Mouse (Mus musculus): ENCODE results near the gene Itgb5.
A peak's percentile ranks its signal among the peaks of the same experiment; 100 is the strongest.

Itgb5 gene

DNA sequence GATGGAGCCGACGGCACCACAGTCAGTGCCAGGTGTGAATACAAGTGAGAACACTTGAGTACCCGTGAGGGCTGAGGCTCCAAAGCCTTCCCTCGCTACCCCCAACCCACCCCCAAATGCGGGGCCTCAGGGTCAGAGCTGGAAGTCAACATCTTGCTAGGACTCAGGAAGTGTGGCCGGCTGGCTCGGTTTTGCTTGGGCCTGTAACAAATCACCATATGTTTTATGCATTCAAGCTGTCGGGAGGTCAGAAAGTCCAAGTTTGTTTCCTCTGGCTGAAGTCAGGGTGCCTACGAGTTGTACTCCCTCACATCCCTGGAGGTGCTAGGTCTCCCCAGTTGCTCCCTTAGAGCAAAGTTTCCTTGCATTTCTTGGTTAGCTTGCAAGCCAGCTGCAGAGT is 110.2 kb downstream of the Itgb5 start:
- DNase-seq (ENCODE audit: low spot score) = peak; percentile 55

DNA sequence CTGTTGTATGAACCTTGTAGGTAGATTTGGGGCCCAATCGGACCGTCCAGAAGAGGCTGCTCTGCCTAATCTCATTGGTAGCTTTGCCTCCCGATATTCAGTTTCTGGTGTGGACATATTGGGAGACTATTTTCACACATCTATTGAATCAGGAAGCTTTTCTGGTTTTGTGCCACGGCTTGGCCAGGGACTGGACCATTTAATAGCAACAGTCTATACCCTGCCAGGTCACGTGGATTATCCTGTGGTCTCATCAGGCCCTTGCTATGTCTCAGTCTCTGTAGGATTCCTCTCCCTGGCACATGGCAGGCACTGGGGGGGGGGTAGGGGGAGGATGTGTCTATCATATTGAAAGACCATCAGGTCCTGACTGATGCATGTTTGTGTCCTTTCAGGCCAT is 110.6 kb downstream of the Itgb5 start:
- no peak for DNase-seq (ENCODE audit: low spot score)

DNA sequence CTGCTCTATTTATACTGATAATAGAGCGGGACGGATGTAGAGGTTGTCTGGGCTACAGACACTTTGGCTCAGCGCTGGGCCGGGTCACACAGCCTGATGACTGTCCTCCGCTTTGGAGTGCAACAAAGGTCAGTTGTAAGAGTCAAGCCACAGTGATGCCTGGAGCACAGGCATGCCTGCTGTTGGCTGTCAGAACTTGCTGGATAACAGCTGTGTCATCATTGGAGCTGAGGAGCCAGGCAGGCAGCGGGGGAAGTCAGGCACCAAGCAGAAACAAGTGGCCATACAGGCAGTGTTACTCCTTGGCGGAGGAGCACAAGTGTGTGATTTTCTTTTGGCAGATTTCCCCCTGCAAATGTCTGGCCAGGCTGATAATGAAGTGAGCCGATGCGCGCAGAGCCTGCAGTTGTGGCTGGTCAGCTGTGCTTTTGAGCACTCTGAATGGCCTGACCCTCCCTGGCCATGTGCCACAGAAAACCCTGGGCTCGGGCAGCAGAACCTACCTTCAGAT is 111.9 kb downstream of the Itgb5 start:
- peak; percentile 72 for DNase-seq (ENCODE audit: low spot score)

DNA sequence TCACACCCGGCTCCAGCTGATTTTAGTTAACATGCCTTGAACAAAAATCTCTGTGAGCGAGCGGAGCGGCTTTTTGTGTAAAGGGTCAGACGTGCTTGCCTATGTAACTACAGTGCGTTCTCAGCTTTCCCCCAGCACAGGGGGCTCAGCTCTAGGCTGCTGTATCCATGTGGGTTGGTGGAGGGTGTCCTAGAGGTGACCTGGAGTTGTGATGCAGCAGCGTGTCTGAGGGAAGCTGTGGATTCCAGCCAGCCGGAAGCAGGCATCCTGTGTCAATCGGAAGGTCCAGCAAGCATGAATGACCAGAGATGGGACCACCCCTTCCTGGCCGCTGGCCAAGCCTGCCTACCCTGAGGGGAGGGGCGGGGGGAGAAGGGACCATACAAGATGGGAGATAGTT is 112.9 kb downstream of the Itgb5 start:
- peak; percentile 54 for DNase-seq (ENCODE audit: low spot score)

DNA sequence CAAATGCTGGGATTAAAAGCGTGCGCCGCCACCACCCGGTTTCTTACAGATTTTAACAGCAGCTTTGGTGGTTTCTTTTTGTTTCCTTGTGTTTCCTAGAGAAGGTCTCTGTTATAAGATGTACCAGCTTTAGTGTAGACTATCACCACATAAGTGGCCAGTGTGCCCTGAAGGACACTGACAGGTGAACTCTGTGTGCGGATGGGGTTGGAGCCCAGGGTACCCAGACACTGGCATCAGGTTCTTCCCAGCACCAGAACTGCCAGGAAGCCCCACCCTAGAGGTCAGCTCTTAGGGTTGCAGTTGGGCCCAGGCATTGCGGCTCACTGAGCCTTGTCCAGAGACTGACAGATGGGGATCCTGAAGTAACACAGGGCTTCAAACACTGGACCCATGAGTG is 113.9 kb downstream of the Itgb5 start:
- DNase-seq (ENCODE audit: low spot score) = no peak

DNA sequence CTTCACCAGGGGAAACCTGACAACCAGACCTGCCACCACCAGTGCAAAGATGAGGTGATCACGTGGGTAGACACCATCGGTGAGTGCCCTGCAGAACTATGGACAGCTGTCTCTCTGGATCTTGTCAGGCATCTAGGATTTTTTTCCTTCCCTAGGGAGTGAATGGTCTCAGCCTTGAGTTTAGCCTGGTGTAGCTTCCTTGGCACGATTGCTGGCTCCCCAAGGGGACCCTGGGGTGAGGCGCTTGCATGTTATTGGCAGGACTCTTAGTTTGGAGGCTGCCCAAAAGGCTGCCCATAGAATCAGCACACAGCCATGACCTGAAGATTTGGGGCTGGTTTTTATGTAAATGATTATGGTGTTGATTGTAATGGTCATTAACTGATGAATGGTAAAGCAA is 114.7 kb downstream of the Itgb5 start:
- DNase-seq (ENCODE audit: low spot score) = no peak

DNA sequence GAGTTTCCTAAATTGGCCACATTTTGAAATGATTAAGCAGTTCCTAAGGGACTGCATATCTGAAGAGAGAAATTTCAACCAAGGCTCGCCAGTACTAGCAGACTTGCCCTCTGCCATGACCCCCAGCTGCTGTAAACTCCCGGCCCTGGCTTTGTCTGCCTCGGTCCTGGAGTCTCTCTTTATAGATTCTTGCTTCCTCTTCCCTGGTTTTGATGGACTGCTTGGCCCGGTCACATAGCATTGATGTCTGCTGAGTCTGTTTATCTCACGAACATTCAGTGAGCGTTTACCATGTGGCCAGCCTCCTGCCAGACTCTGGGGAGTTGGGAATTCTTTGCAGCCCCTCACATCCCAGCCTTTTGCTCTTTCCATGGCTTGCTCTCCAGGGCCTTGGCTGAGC is 115.3 kb downstream of the Itgb5 start:
- peak; percentile 69 for DNase-seq (ENCODE audit: low spot score)

DNA sequence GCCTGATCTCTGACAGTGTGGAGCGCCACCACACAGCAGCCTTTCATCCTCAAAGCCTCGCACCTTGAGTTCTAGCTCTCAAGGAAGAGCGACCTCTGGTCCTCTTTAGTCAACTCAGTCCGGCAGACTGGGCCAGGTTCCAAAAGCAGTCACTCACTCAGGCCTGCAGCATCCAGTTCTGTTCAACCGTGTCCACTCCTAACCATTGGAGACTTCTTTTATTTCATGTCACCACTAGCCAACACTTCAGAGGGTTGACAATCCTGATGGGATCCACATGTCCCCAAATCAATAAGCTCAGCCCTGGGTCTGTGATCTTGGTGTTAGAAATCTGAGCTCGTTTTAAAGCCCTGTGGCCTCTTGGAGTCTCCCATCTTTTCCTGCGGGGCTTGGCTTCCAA is 116.6 kb downstream of the Itgb5 start:
- no peak for DNase-seq (ENCODE audit: low spot score)

DNA sequence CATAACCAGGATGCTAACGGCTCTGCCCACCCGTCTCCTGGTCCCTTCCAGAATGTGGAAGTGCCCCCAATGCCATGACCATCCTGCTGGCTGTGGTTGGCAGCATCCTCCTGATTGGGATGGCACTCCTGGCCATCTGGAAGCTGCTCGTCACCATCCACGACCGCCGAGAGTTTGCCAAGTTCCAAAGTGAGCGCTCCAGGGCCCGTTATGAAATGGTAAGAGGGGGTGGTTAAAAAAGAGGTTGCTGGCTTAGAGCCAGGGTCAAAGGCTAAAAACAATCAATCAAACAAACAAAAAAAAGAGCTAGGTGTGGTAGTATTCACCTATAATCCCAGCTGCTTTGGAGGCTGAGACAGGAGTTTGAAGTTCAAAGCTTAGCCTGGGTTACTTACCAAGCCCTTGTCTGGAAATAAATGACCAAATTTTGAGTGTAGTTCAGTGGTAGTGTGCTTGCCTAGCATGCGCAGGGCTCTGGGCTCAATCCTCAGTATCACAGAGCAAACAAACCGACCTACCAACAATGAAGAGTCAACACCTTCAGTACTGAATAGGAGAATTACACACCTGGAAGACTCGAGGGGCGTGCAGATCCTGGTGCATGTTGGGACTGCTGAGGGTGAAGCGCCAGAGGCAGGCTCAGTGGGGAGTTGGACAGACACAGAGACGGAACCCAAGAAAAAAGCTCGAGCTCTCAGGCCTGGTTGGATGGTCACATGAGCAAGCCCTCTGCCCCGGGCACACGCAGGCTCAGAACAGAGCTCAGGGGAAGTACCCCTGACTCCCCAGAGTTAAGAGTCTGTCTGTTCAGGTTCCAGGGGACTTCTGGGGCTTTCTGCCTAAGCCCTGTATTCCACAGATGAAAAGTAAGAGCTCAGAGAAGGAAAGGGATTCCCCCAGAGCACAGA is 118.5 kb downstream of the Itgb5 start:
- no peak for DNase-seq (ENCODE audit: low spot score)

DNA sequence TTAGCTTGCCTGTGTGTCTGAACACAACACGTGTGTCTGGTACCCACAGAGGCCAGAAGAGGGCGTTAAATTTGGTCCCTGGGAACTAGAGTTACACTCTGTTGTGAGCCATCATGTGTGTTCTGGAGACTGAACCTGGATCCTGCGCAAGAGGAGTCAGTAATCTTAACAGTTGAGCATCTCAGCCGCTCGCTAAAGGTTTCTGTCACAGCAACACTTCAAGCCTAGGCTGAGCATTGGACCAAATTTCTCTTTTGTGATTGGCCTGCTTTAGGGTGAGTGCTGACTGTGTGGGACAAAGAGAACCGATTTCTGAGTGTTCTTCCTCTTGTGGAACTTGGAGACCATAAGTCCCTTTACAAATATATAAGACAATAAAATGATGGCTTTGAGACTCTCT is 120.9 kb downstream of the Itgb5 start:
- no peak for DNase-seq (ENCODE audit: low spot score)

DNA sequence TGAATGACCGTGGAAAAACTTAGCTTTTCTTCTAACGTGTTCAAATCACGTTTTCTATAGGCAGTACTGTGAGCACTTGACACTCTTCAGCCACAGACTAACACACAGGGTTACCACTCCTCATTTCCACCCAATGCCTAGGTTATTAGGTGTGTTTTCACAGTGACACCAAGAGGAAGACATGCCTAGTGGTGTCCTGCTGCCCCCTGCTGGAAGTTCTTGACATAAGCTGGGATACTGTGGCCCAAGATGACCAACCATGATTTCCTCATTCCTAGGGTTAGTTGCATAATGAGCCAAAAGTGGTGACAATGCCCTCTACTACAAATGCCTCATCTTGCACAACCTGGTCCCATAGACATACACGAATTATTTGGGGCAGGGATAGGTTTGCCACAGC is 121.4 kb downstream of the Itgb5 start:
- DNase-seq (ENCODE audit: low spot score) = peak; percentile 91

DNA sequence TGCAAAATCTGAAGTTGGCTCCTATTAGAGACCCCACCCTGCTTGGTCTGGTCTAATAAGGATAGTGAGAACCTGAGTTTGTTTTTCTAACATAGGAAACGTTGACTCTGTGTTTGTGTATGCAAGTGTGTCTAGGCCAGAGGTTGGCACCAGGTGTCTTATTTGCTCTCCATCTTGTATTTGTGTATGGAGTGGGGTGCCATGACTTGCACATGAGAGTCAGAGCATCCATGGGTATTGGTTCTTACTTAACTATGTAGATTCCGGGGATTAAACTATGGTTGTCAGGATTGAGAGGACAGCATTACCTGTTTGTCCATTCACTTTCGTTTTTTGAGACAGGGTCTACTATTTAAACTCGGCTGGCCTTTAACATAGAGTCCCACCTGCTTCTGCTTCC is 123.5 kb downstream of the Itgb5 start:
- DNase-seq (ENCODE audit: low spot score) = no peak

DNA sequence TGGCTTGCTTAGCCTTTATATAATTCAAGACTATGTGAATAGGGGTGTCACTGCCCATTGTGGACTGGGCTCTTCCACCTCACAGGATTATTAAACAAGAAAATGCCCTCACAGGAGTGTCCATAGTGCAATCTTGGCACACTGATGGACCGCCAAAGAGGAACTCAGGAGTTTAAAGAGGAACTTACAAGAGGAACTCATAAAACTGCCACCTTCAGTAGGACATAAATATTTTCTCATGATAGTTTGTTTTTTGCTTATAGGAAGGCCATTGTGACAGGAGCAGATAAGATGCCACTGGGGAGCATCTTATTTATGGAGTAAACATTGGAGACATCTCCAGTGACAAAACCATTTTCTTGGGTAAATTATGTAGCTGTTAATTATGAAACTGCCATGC is 125.3 kb downstream of the Itgb5 start:
- no peak for DNase-seq (ENCODE audit: low spot score)

DNA sequence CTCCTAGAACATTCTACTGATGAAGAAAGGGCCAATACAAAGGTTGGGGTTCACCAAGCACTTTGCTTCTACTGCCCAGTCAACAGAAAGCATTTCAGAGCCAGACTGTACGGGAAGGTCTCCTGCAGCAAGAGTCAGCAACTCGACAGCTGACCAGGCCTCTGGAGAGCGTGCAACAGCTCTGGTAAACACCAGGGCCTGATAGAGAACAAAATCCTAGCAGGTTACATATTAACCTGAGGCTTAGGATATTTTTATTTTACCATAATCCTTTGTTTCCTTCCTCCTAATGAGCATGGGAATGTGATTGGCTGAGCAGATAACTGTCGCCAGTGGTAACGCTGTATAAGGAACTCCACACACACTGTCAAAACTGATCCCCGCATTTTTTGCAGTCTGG is 134.0 kb downstream of the Itgb5 start:
- no peak for DNase-seq (ENCODE audit: low spot score)

DNA sequence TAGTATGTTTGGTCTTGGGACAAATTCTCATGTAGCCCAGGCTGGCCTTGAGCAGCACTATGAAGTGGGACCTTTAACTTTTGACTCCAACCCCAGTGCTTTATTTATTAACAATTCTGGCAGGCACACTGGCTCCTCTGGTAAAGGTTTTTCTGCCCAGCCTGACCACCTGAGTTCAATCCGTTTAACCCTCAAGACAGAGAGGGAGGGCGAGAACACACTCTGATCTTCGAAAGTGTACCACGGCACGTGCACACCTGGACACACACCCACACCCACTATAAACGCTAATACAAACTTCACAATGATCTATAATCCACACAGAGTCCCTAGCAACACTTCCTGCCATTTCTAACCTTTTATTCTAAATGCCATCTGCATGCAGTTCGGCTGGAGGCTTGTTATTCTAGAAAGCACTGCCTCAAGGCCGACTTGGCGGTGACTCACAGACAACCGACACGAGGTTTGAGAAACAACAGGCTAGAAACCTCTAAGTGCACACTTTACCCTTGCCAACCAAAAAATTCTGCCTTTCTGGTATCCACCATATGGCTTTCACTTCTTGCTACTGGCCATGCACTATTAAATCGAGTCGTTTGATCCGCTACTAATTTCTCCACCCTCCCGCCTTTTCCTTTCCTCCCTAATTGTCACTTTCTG is 136.5 kb downstream of the Itgb5 start:
- no peak for DNase-seq (ENCODE audit: low spot score)

DNA sequence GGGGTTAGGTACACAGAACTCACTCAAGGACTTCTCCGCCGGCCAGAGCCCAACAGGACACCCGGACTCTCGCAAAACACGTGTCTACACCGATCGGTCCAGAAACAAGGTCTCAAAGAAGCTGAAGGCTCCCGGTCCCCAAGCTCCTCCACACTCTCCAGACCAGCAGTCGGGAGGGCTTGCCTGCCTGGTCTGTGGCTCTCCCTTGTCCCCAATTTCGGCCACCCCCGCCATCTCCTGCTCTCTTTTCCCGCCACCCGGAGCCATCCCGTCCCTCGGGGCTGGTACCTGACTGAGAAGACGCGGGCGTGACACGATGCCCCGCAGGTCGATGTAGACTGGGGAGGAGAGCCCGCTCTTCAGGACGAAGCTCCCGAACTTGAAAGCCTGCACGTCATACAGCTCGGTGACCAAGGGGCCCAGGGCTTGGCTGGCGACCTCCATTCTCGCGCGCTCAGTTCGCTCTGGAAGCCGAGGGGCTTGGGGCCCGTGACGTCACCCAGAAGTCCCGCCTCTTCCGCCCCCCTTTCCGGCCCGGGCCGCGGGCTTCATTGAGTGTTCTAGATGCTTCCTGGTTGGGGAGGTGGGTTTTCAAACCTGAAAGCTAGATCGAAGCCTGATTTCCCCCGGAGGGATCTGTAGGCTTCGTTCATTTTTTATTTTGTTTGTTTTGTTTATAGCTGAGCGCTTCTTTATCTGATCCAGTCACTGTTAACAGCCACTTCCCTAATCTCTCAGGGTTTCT is 137.2 kb downstream of the Itgb5 start, which contains the start of gene Umps:
Umps (minus strand) TSS at position 501 of the 745 bp plus-strand sequence.
- DNase-seq (ENCODE audit: low spot score) = peak; percentile 88

DNA sequence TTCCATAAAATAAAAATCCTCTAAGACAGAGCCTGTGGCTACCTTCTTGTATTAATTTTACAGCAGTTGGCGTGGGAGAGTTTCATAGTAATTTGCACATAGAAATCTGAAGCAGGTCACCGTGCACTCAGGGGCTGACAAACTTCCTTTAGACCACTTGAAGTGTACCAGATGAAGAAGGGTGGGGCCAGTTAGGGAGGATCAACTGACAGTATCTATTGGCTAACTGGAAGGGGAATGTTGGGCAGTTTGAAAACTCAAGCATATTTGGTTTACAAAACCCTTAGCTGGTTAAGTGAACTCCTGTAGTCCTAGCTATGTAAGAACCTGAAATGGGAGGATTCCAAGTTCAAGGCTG is 137.8 kb downstream of the Itgb5 start:
- no peak for DNase-seq (ENCODE audit: low spot score)

DNA sequence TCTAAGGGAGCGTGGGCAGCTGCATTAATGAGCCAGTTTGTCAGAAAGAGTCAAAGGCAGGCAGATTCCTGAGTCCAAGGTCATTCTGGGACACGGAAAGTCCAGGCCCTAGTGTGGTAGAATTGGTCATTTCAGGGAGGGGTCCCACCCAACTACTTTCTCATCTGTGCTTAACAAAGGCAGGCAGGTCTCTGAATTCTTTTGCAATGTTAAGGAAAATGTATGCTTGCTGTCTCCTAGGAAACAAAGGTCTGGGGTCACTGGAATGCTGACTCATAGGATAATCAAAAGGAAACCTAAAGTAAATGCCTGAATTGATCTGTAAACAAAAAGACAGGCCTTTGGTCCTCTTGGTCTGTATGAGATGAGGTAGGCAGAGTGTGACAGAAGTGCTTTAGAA is 150.4 kb downstream of the Itgb5 start:
- DNase-seq (ENCODE audit: low spot score) = peak; percentile 46

DNA sequence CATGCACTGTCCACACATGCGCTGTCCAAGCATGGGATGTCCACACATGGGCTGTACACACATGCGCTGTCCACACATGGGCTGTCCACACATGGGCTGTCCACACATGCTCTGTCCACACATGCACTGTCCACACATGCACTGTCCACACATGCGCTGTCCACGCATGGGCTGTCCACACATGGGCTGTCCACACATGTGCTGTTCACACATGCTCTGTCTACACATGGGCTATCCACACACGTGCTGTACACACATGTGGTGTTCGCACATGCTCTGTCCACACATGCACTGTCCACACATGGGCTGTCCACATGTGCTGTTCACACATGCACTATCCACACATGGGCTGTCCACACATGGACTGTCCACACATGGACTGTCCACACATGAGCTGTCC is 154.2 kb downstream of the Itgb5 start:
- no peak for DNase-seq (ENCODE audit: low spot score)

DNA sequence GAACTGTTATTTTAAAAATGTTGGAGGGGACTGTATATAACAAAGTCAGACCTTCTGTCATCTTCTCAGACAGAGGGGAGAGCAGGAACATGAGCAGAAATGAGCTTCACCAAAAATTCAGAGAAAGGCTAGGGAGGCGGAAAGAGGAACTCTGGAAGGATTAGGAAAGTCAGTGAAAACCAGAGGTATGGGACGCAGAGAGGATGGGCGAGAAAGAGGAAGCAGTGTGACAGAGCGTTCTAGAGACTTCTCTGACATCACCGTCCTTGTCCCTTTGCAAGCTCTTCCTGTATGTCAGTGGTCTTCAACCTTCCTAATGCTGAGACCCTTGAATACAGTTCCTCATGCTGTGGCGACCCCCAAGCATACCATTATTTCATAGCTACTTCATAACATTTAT is 155.9 kb downstream of the Itgb5 start:
- DNase-seq (ENCODE audit: low spot score) = no peak

DNA sequence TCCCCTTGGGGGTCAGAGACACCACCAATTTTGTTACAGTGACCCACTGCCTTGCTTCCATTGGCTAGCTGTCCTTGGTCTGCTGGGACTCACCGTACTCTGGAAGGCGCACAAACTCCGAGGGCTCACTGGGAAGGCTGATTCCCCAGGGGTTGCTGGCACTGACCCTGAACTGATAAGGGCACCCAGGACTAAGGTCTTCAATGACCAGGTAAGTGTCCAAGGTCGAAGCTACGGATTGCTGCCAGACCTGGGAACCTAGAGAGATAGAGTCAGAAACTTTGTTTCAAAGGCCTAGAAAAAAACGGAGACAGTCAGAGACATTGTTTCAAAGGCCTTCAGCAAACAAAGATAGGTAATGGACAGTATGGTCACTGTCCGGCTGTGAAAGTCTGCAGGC is 157.5 kb downstream of the Itgb5 start:
- no peak for DNase-seq (ENCODE audit: low spot score)

DNA sequence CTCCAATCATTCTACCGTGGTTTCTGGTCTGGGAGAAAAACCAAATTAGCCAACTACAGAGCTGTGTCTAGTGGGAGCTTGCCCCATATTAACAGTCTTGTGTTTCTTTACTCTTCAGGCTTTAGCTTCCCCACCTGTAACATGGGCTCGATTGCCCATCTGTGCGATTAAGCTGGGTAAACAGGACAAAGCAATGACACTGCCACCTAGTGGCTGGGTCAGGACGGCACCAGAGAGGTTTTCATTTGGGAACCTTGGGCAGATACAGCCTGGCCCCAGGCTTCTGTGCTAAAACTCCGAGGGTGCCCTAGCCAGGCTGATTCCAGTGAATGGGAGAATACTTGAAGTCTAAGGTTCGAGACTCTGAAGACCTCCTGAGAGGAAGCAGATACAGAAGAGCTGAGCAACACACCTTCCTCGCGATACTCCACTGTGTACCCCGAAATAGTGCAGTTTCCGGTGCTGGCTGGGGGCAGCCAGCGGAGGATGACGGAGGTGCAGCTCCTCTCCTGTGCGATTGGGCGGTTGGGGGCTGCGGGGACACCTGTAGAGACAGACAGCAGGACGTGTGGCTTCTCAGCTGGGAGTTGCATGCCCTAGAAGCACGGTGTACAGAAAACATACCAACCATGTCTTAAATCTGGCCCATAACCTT is 159.0 kb downstream of the Itgb5 start:
- DNase-seq (ENCODE audit: low spot score) = peak; percentile 74
